Mouse (Mus musculus): ENCODE results near the gene Hist1h2bm.
"Not testable (repeated sequence)": the region's sequence is repeated elsewhere in the genome, so short reads cannot be mapped to it uniquely, and the experiment has no call there.

DNA sequence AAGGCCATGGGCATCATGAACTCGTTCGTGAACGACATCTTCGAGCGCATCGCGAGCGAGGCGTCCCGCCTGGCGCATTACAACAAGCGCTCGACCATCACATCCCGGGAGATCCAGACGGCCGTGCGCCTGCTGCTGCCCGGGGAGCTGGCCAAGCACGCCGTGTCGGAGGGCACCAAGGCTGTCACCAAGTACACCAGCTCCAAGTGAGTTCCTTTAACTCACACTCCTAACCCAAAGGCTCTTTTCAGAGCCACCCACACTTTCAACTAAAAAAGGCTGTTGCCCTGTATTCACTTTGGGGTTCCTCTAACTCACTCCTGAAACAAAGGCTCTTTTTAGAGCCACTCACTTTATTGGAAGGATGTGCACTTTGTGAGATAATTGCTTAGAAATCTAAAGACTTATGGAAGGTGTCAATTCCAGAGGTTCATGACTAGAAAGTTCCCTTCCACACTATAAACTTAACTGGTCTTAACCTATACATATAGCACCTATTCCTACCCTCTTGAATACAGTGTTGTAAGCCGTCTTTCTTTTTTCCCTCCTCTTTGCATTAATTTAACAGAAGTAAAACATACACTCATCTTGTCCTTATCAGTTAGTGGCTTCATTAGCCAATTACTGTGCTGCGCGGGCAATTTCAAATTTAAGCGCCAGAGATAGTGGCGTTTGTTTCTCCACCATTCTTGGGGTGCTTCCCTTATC lies 32.6 kb downstream of the Hist1h2bm start:
- TF ChIP-seq CTCF (IDR thresholded peaks at IDR 0.05; ENCODE audit: insufficient read depth, low read length); POLR2A (IDR thresholded peaks at IDR 0.05; ENCODE audit: borderline replicate concordance, extremely low read depth, low read depth, low read length): not testable (repeated sequence)
